Mouse (Mus musculus) left cerebral cortex, postnatal 10 days (tissue): ENCODE measurements around the gene Cldn14. TPM values are rescaled to one million over a fixed set of nuclear protein-coding genes. Genes with fewer than 3 reads are reported as not detected.

Experiments used
- DNase-seq, 2 experiments: peaks; one replicate each; pipeline ENCODE4 v3.0.0; 2021 to 2022; ENCODE audit warnings: low spot score in 2 of 2, mixed read lengths in 1 of 2; ENCODE audit errors: extremely low spot score in 1 of 2
- intact Hi-C: fragments of 180-260 bp; cut with DNase I; formaldehyde crosslinking; loops from one replicate; pipeline ENCODE4 v1.15.1; 2025
- total RNA-seq, 2 experiments: library from RNA; stranded (reverse); gene quantifications; 2 replicates each; pipeline ENCODE4 v1.2.3; 2021

Gene Cldn14
- total RNA-seq, 2 experiments from 2014 or later: 0.24 to 0.84 TPM

- intact Hi-C loops: no loop called here
- DNase-seq: no peak
These were observed 120.2 kb downstream of the Cldn14 start for GRCm38 (mm10) chr16:93888481-93888880.

GRCm38 (mm10) chr16:93884722-93885113, 123.9 kb downstream of the Cldn14 start:
- DNase-seq: no peak
- intact Hi-C loops: no loop called here

GRCm38 (mm10) chr16:93884086-93884721, 124.4 kb downstream of the Cldn14 start:
- intact Hi-C loops: no loop called here
- no peak for DNase-seq

- DNase-seq: peak; percentile 92 to 97
- intact Hi-C loops: no loop called here
These were observed 125.1 kb downstream of the Cldn14 start, which contains the start of gene Chaf1b for GRCm38 (mm10) chr16:93883423-93884085. Gene Chaf1b, plus strand, starts transcription at chr16:93883901.

- no peak for DNase-seq
These were observed 130.8 kb downstream of the Cldn14 start for GRCm38 (mm10) chr16:93877612-93878380.

GRCm38 (mm10) chr16:93874841-93875240, 133.8 kb downstream of the Cldn14 start:
- intact Hi-C loops: loop anchor here (5.0 kb wide), 1 partner anchor 123 kb away; no protein-coding TSS in a partner anchor
- DNase-seq: no peak

More at GRCm38 (mm10) chr16:93877612-93878380, 130.8 kb downstream of the Cldn14 start:
- intact Hi-C loops: loop anchor here (5.0 kb wide), 1 partner anchor 125 kb away; no protein-coding TSS in a partner anchor

Other genes with a start within 250 kb of the Cldn14 start
- gene Morc3, start 176.7 kb downstream of the Cldn14 start, total RNA-seq: 10 to 100 TPM; 26.8 to 35.6 TPM
- gene Chaf1b, start 124.9 kb downstream of the Cldn14 start, total RNA-seq: 1 to 10 TPM; 2.3 to 2.4 TPM
- under 1 TPM in 1 of 2 experiments, not detected in 1; 0.41 TPM for gene Sim2, start 76.1 kb upstream of the Cldn14 start, total RNA-seq